Mouse (Mus musculus) heart, postnatal 0 days (tissue): ENCODE measurements around the gene Slc35f2.

Experiments
- CTCF ChIP-seq: IDR thresholded peaks from 2 replicates; pipeline ENCODE4 v1.5.1; 2016; ENCODE audit warnings: antibody characterized with exemption, control low read depth, low read depth
- EP300 ChIP-seq: IDR thresholded peaks from 2 replicates; pipeline ENCODE4 v1.6.1; 2016; ENCODE audit warnings: antibody characterized with exemption, low read depth

- TF ChIP-seq EP300 = no peak
- no peak for TF ChIP-seq CTCF
These were observed 25.0 kb downstream of the Slc35f2 start for GRCm38 (mm10) chr9:53796386-53796785.
